Mouse (Mus musculus) erythroblast, adult 5-6 weeks (primary cell): ENCODE measurements around the gene Fbrs. TPM values are rescaled to one million over a fixed set of nuclear protein-coding genes. Genes with fewer than 3 reads are reported as not detected.
"Not testable (repeated sequence)": the region's sequence is repeated elsewhere in the genome, so short reads cannot be mapped to it uniquely, and the experiment has no call there.

ENCODE experiments used
- ATAC-seq: replicated peaks from 2 replicates; pipeline ENCODE4 v1.8.0; 2016; ENCODE audit warnings: moderate number of reproducible peaks, mild to moderate bottlenecking, moderate TSS enrichment, inconsistent platforms; ENCODE audit not compliant: poor library complexity, low FRiP score, severe bottlenecking
- total RNA-seq, 2 experiments: library from RNA; stranded (forward) in 1 of 2; stranded (reverse) in 1 of 2; fragments of 150-400 nt in 1 of 2; fragments of 200-764, 138-1000 nt in 1 of 2; gene quantifications; 2 replicates each; pipeline versions ENCODE4 v1.2.3 to v1.2.4; 2015 to 2017; ENCODE audit warnings: low replicate concordance in 2 of 2

The Fbrs gene
- total RNA-seq (2015; ENCODE audit: low replicate concordance) = 154 and 157 TPM in 2 replicates
- 61.2 and 79.1 TPM in 2 replicates for total RNA-seq (2017; ENCODE audit: low replicate concordance)

DNA sequence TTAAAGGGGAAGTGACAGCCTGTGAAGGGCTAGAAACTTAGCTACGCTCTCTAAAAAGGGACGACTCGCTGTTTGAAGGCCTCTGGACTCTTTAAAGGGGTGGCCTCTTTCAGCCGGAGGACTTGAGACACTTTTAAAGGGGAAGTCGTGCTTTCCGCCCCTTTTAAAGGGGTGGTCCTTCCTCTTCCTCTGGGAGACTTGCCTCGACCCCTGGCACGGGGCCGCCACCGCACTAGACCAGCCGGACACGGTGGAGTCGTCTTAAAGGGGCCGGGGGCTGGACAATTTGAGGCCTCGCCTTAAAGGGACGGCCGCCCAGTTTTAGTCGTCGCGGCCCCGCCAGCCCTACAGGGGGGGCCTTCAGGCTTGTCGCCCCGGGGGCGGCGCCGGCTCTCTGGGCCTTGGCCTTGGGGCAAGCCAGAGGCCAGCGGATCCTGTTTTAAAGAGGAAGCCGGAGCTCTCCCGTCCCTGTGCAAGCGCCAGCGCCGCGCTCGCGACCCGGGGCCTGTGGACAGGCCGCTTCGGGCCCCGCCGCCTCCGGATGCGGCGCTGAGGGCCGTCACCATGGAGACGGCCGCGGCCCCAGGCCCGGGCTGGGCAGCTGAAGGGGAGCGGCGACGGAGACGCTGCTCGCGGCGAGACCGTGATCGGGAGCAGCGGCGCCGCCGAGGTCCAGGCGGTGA, at the start of gene Fbrs:
Fbrs (plus strand) TSS at position 565 of the 683 bp plus-strand sequence.
- peak; percentile 54 for ATAC-seq

DNA sequence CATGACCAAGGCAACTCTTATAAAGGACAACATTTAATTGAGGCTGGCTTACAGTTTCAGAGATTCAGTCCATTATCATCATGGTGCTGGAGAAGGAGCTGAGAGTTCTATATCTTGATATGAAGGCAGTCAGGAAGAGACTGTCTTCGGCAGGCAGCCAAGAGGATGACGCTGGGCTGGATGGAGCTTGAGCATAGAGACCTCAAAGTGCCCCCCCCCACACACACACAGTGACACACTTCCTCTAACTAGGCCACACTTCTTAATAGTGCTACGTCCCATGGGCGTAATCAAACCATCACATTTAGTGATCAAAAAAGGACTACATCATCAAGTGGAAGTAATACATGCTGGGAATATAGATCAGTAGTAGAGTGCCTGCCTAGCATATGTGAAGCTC, 43.8 kb upstream of the Fbrs start:
- no peak for ATAC-seq

DNA sequence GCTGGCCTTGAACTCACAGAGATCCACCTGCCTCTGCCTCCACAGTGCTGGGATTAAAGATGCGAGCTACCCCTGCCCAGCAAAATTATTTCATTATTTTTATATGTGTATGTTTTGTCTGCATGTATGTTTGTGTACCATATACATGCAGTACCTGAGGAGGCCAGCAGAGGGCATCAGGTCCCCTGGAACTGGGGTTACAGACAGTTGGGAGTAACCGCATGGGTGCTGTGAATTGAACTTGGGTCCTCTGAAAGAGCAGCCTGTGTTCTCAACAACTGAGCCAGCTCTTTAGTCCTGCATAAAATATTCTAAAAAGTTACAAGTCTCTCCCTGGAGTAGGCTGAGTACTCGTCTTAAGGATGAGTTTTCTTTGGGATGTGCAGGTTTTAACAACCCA, 41.3 kb upstream of the Fbrs start:
- ATAC-seq = no peak; the same call in 1 of the 2 replicates

DNA sequence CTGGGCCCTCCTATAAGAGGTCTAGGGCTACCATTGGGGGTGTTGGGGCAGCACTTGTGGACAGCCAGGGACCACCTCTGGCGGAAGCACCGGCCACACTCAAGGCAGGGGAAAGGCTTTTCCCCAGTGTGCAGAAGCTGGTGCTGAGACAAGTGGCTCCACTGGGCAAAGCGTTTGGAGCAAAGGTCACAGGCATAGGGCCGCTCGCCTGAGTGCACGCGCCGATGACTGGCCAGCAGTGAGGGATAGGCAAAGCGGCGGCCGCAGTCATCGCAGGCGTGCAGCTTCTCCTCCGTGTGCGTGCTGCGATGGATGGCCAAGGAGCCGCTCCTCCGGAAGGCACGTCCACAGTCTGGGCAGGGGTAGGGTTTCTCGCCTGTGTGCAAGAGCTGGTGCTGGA, 35.0 kb upstream of the Fbrs start:
- ATAC-seq = no peak

DNA sequence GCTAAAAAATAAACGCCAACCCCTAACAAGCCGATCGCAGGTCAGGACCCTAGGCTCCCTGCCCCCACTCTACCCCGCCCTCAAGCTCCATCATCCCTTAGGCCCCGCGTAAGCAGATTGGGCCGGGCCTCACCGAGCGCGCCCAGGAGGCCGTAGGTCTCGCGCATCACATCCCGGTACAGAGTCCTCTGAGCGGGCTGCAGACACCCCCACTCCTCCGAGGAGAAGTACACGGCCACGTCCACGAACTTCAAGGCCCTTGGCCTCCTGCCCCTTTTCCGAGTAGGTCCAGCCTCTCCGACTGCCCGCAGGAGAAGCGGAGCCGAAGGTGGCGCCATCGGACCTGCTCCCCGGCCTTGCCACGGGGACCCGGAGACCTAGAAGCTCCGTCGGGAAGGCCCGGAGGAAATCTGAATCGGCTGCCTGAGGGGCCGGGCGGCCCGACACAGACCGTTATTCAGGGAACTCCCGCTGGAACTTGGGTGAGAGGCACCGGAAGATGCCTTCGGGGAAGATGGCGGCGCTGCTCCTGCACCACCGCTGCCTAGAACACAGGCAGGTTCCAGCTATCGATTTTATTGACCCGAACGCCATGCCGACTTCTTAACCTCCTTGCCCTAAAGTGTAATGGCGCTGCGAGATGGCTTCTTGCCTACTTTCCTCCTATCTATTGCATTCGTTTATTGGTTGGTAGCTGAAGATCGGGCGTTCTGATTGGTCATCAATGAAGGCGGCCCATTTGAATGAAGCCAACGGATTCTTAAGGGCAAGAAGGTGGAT, 30.3 kb upstream of the Fbrs start, which contains the start of gene Zfp689:
Zfp689 (minus strand) TSS at position 638 of the 780 bp plus-strand sequence.
- peak; percentile 91 for ATAC-seq

DNA sequence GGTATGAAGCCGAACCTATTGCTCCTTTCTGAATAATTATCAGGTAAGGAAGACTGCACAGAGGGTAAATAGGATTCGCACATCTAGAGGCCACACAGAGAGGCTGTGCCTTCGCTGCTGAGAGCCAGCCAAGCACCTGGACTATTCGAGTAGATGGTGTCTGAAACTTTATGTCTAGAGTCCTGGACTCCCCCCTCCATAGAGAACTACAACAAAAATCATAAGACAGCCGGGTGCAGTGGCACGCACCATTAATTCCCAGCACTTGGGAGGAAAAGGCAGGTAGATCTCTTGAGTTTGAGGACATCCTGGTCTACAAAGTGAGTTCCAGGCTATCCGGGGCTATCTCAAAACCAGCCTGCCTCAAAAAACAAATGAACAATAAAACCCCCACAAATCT, 29.0 kb upstream of the Fbrs start:
- no peak for ATAC-seq

DNA sequence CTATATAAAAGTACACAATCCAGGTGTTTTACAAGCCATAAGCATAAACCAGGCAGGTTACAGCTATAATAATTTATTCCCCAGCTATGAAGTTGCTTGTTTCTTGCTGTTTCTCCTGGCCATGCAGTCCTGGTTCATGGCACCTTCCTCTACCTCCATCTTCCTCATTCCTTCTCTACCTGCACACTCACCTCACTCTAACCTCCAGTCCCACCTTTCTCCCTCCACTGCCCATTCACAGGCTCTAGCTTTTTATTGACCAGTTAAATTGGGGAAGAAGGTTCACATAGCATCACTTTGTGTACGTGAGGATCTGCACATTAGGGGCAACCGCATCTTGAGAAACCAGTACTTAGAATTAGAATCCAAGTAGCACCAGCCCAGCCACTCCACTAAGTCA, 25.9 kb upstream of the Fbrs start:
- no peak for ATAC-seq

DNA sequence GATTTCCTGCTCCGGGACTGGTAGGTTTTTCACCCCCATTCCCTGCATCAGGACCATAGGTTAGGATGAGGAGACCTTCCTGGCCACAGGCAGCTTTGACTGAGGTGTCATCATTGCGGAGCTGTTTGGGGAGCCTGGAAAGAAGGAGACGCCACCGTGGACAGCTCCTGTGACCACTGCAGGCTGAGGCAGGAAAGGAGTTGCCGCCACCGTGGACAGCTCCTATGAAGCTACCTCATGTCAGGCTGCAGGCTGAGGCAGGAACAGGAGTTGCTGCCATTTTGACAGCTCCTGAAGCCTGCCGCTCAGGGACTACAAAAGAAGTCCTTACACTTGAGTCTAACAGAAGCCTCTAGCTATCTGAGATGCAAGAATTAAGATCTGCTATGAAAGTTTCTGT, 24.1 kb upstream of the Fbrs start:
- no peak for ATAC-seq

DNA sequence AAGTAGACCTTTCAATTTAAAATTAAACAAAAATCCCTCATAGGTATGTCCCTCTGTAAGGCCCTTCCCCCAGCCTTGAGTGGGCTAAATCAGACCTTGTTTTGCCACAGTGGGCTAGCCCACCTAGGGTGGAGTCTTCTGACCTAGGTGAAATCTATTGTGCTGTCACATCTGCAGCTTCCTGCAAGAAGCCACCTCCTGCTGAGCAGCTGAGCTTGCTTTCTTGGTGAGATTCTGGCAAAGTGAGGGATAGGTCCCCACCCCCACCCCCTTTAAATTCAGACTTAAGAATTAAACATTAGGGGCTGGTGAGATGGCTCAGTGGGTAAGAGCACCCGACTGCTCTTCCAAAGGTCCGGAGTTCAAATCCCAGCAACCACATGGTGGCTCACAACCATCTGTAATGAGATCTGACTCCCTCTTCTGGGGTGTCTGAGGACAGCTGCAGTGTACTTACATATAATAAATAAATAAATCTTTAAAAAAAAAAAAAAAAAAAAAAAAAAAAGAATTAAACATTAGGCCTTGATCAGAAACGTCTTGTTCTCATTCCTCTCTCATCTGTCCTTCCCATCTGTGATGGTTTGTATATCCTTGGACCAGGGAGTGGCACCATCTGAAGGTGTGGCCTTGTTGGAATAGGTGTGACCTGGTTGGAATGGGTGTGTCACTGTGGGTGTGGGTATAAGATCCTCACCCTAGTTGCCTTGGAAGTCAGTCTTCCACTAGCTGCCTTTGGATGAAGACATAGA, 20.5 kb upstream of the Fbrs start:
- not testable (repeated sequence) for ATAC-seq

DNA sequence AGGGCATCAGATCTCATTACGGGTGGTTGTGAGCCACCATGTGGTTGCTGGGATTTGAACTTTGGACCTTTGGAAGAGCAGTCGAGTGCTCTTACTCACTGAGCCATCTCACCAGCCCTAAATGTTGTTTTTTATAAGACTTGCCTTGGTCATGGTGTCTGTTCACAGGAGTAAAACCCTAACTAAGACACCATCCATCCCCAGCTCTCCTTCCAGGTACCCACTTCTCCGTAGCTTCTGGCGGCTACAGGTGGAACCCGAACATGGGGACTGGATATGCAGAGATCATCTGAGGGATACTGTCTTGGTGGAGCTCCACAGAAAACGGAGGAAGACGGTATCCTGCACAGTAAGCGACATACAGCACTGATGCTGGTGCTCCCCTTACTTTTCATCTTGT, 19.7 kb upstream of the Fbrs start, which contains the start of gene Prr14:
Prr14 (plus strand) TSS at position 301 of the 400 bp plus-strand sequence.
- ATAC-seq = 0 out of 2 replicates have a peak, but pooled peaks have one; percentile 56

DNA sequence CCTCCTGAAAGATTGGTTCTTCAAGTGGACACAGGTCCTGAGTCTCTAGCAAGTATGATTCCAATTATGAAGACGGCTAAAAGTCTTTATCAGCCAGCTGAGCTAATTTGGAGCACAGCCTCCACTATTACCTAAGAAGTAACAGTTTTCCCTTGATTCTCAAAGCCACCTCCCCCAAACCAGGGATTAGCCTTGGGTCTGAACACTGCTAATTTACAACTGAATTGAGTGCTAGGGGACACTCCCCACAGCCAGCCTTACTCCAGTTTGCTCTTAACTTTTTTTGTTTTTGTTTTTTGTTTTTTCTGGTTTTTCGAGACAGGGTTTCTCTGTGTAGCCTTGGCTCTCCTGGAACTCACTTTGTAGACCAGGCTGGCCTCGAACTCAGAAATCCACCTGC, 13.8 kb upstream of the Fbrs start:
- no peak for ATAC-seq

DNA sequence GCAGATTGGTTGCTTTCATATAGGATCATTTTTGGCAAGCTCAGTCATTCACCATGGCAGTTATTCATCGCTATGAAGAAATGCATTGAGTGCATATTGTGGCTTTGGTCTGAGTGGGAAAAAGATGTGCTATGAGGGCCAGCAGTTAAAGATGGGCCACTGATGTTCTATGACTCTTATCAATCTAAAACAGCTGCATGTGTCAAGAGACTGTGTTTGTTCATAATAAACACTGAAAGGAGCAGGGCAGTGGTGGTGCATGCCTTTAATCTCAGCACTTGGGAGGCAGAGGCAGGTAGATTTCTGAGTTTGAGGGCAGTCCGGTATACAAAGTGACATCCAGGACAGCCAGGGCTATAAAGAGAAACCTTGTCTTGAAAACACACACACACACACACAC, 13.3 kb upstream of the Fbrs start:
- ATAC-seq = 0 out of 2 replicates have a peak, but pooled peaks have one; percentile 51

DNA sequence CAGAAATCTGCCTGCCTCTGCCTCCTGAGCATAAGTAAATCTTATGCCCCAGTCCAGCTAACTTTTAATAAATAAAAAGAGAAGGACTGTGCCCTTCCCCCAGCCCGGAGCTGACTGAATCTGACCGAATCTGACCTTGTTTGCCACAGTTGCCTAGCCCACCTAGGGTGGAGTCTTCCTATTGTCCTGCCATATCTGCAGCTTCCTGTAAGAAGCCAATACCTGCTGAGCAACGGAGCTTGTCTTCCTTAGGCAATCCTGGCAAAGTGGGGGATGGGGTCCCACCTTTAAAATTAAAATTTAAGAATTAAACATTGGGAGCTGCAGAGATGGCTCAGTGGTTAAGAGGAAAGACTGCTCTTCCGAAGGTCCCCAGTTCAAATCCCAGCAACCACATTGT, 12.4 kb upstream of the Fbrs start:
- ATAC-seq = no peak

DNA sequence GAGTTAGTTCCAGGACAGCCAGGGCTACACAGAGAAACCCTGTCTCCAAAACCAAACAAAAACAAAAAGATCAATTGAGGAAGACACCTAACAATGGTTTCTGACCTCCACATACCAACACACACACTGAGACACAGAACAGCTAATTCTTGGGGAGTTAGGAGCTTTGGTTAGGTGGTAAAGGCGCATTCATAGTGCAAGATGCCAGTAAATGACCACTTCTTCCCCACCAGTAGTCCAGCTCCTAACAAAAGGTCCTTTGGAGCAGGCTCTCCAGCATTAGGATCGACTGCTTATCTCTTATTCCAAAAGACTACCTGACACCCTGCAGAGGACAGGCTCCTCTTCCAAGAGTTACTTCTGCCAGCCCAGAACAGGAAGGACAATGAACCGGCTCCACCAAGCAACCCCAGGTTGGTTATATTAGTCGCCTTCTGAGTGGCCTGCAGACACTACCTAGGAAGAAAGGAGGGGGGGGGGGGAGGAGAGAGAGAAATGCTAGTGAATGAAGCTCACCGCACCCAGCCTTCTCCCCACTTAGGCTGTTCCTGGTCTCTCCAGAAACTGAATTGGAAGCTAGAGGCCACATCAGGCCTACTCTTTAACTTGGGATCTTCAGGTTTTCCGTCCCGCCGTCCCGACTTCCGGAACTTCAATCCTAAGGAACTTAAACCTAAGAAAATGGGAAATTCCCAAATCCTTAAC, 8.8 kb upstream of the Fbrs start:
- peak; percentile 48 for ATAC-seq

DNA sequence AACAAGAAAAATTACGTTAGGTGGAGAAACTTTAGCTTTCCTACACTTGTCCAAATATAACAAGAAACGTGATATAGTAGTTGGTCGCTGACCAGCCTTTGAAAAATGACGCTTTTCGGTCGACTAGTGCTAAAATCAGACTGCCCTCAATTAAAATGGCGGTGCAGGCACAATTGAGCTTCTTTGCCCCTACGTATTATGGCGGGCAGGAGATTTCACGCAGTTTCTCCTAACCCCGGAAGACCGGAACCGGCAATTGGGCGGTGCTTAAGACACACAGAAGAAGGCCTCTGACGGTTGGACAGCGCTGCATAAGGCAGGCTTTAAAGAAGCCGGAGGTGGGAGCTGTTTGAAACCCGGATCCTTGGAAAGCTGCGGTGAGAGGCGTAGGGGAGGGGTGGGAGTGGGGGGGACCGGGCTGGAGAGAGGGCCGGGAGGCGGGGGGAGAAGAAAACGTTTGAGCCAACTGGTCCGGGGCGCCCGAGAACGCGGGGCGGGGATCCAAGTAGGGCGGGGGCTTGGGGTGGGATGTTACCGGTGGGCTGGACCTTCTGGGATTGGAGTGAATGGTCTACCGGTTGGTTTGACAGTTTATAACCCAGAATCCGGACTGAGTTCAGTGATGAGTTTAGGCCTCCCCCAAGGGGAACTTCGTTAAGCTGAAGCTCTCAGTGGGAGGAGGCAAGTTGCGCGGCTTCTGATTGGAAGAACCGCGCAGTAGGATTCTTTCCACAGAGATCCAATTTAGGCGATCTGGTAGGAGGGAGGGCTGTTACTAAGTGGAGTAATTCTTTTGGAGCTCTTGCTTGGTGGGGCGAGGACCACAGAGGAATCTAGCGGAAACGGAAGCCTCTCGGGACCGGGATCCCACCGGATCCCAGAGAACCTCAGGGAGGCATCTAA, 8.0 kb upstream of the Fbrs start:
- peak; percentile 88 for ATAC-seq

DNA sequence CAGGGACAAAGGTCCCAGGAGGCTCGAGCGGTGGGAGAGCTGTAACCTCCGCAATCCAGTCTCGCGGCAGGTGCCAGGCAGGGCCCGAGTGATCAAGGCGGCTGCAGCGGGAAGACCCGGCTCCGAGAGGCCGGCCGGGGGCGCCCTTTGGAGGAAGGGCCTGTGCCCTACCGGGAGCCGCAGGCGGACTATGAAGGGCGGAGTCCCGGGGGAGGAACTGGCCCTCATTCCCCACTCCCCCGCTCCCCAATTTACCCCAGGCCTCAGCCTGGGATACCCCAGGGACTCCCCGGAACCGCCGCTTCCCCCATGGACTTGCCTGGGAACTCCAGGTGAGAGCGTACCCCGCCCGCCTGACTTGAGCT, 7.4 kb upstream of the Fbrs start:
- peak; percentile 38 for ATAC-seq

DNA sequence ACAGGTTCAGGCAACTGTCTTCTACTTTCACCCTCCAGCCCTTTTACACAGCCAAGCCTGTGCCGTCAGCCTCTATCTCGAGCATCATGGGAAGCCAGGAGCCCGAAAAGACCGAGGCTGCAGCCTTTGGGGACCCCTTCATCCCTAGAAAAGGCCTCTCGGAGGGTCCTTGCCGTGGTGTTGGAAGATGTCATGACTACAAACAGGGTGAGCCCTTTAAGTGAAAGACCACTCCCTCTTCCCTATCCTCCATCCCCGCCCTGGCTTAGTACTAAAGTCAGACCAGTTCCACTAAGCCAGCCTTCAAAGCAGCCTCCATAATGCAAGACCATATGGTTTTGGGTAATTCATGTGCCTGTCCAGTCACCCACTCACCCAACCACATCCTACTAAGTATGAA, 6.9 kb upstream of the Fbrs start:
- peak; percentile 6; the same call in 1 of the 2 replicates for ATAC-seq

DNA sequence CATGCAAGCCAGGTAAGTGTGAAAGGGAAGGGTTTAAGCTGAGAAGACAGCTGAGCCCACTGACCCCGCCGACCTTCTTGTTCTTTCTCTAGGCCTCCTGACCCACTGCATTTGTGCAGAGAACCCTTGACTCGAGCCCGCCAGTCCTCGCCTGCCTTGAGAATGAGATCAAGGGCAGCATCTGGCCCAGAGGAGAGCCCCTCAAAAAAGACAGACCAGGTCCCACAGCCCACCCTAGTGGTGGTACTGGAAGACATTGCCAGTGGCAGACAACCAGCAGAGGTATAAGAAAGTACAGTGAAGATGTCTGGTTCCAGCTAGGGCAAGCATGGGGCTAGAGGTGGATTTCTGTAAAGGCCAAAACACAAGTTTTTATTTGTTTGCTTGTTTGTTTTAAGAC, 5.3 kb upstream of the Fbrs start:
- no peak for ATAC-seq
